Mouse (Mus musculus) kidney, adult 2 months (tissue): Measurements from ENCODE around the gene Vmn2r80. TPM values are rescaled to one million over a fixed set of nuclear protein-coding genes. Genes with fewer than 3 reads are reported as not detected.
"Not testable (repeated sequence)": the region's sequence is repeated elsewhere in the genome, so short reads cannot be mapped to it uniquely, and the experiment has no call there.

Experiments used
- DNase-seq: peaks from one replicate; pipeline ENCODE4 v3.0.0; 2021
- H3K27ac ChIP-seq: fragments of 200-500 bp; 2 replicates; pipeline ENCODE4 v1.5.1; 2012; ENCODE audit warnings: low read depth, low read length, control low read depth, inconsistent platforms; ENCODE audit not compliant: insufficient read depth
- H3K27me3 ChIP-seq: fragments of 200-500 bp; replicated peaks from 2 replicates; pipeline ENCODE4 v1.6.1; 2012; ENCODE audit warnings: mild to moderate bottlenecking, moderate library complexity, low read length, inconsistent platforms; ENCODE audit not compliant: control insufficient read depth, insufficient read depth
- H3K36me3 ChIP-seq: fragments of 200-500 bp; 2 replicates; pipeline ENCODE4 v1.6.1; 2012; ENCODE audit warnings: mild to moderate bottlenecking, moderate library complexity, low read length, inconsistent platforms; ENCODE audit not compliant: control insufficient read depth, insufficient read depth
- H3K4me1 ChIP-seq: fragments of 200-500 bp; 2 replicates; pipeline ENCODE4 v1.6.1; 2011; ENCODE audit warnings: low read length; ENCODE audit not compliant: control insufficient read depth, insufficient read depth
- H3K4me3 ChIP-seq: fragments of 200-500 bp; 2 replicates; pipeline ENCODE4 v1.5.1; 2011; ENCODE audit warnings: mild to moderate bottlenecking, low read depth, low read length, control low read depth; ENCODE audit not compliant: insufficient read depth
- CTCF ChIP-seq: fragments of 200-500 bp; conservative IDR thresholded peaks from 2 replicates; pipeline ENCODE4 v1.5.1; 2011; ENCODE audit warnings: low read depth, mild to moderate bottlenecking, control low read depth, low read length, moderate library complexity, mixed read lengths; ENCODE audit not compliant: insufficient read depth, insufficient read length
- POLR2A ChIP-seq: fragments of 200-500 bp; IDR thresholded peaks from one replicate; pipeline ENCODE4 v1.6.1; 2011; ENCODE audit warnings: low read depth, low read length, control low read depth
- whole genome bisulfite sequencing: fragments of 180-500 bp; shearing (Covaris S2); methylation state at CpG from one replicate; pipeline ENCODE4 v1.1.7; 2018; 5-methylcytosine and 5-hydroxymethylcytosine counted together
- polyA plus RNA-seq: library from polyadenylated mRNA; depleted of rRNA; stranded (reverse); fragments of >200 nt; gene quantifications from 2 replicates; pipeline ENCODE4 v1.2.3, GENCODE M21; 2012; rRNA removed

The Vmn2r80 gene
- polyA plus RNA-seq, 1 experiment: not detected

GRCm38 (mm10) chr10:79151602-79152001, 3.0 kb downstream of the Vmn2r80 start:
- no peak overlapping the region for H3K4me3 ChIP-seq
- TF ChIP-seq CTCF (no peak), POLR2A (no peak)
- no peak for DNase-seq
- H3K27me3 ChIP-seq: no peaks in the 10 kb centered on the region
- H3K4me1 ChIP-seq: no peaks in the 10 kb centered on the region
- H3K36me3 ChIP-seq: no peaks in the 10 kb centered on the region
- no peak overlapping the region for H3K27ac ChIP-seq

- H3K4me3 ChIP-seq, H3K4me1 ChIP-seq, H3K27me3 ChIP-seq, H3K27ac ChIP-seq, DNase-seq, H3K36me3 ChIP-seq: not testable (repeated sequence)
- 86% methylated on average over 1 of the region's 1 CpGs for WGBS
These were observed 51.4 kb downstream of the Vmn2r80 start for GRCm38 (mm10) chr10:79199973-79200372.

DNA sequence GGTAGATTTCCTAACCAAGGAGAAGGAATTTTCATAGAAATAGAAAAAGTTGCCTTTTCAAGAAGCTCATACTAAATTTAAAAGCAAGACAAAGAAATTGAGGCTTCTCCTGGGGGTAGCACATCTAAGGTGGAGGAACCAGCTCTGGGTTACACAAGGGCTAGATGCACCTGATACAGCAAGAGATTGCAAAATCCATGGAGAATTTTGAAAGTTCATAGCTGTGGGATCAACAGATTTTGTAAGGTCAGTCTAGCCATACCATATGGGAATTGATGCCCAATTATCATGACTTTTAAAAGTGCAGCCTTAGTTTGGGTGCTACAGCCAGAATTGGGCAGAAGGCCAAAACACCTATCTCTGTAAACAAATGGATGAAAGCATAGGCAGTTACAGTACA, 71.9 kb downstream of the Vmn2r80 start:
- DNase-seq: no peak

GRCm38 (mm10) chr10:79221606-79222005, 73.0 kb downstream of the Vmn2r80 start:
- no peak for DNase-seq
- H3K27ac ChIP-seq: no peak overlapping the region
- no peak overlapping the region for H3K4me3 ChIP-seq
- no peaks in the 10 kb centered on the region for H3K27me3 ChIP-seq
- H3K36me3 ChIP-seq: no peaks in the 10 kb centered on the region
- H3K4me1 ChIP-seq: no peaks in the 10 kb centered on the region
- TF ChIP-seq POLR2A: no peak
- TF ChIP-seq CTCF: no peak

More for the DNA sequence above, 71.9 kb downstream of the Vmn2r80 start:
- TF ChIP-seq POLR2A: no peak
- no peak overlapping the region for H3K27ac ChIP-seq
- no peaks in the 10 kb centered on the region for H3K27me3 ChIP-seq
- H3K36me3 ChIP-seq: no peaks in the 10 kb centered on the region
- H3K4me3 ChIP-seq: no peak overlapping the region
- no peaks in the 10 kb centered on the region for H3K4me1 ChIP-seq

- Histone ChIP-seq H3K36me3 (no peaks in the 10 kb centered on the region), H3K27ac (no peak overlapping the region), H3K27me3 (no peaks in the 10 kb centered on the region), H3K4me3 (no peak overlapping the region), H3K4me1 (no peaks in the 10 kb centered on the region)
- no peak for DNase-seq
- no peak for TF ChIP-seq POLR2A
- no peak for TF ChIP-seq CTCF
- 75% methylated on average over 7 of the region's 7 CpGs for WGBS
These were observed 73.6 kb downstream of the Vmn2r80 start for GRCm38 (mm10) chr10:79222214-79222613.

Other genes with a start within 250 kb of the Vmn2r80 start
- gene Olfr1354, start 235.6 kb upstream of the Vmn2r80 start, polyA plus RNA-seq: not detected in 2 replicates
- gene Olfr8, start 198.1 kb upstream of the Vmn2r80 start, polyA plus RNA-seq: not detected in 2 replicates
- gene Olfr1353, start 185.5 kb upstream of the Vmn2r80 start, polyA plus RNA-seq: not detected in 2 replicates
- not detected in 2 replicates for gene Olfr1352, start 167.7 kb upstream of the Vmn2r80 start, polyA plus RNA-seq
- gene Olfr1351, start 136.3 kb upstream of the Vmn2r80 start, polyA plus RNA-seq: not detected in 2 replicates
- not detected in 2 replicates for gene Olfr57, start 120.0 kb upstream of the Vmn2r80 start, polyA plus RNA-seq
- 0.90 and 1.7 TPM in 2 replicates for gene 2610008E11Rik, start 51.2 kb upstream of the Vmn2r80 start, polyA plus RNA-seq
- gene Vmn2r81, start 98.9 kb downstream of the Vmn2r80 start, polyA plus RNA-seq: not detected in 2 replicates
- not detected in 2 replicates for gene Vmn2r82, start 207.8 kb downstream of the Vmn2r80 start, polyA plus RNA-seq